Mouse (Mus musculus) stomach, postnatal 0 days (tissue): ENCODE data around the gene Pex16. TPM values are rescaled to one million over a fixed set of nuclear protein-coding genes. Genes with fewer than 3 reads are reported as not detected.
A peak's percentile ranks its signal among the peaks of the same experiment; 100 is the strongest.
"Not testable (repeated sequence)": the region's sequence is repeated elsewhere in the genome, so short reads cannot be mapped to it uniquely, and the experiment has no call there.

Experiments used
- ATAC-seq: fragments of 200-750 bp; cut with Nextera tagmentation; 2 replicates; pipeline ENCODE4 v1.8.0; 2017; ENCODE audit not compliant: low FRiP score, low TSS enrichment
- DNase-seq: peaks from one replicate; pipeline ENCODE4 v3.0.0-alpha.2; 2016; ENCODE audit warnings: low spot score
- H3K27ac ChIP-seq: fragments of 300-500 bp; sonication (generic); replicated peaks from 2 replicates; pipeline ENCODE4 v1.5.1; 2014; ENCODE audit warnings: mild to moderate bottlenecking, control low read depth
- H3K27me3 ChIP-seq: fragments of 300-500 bp; sonication (generic); 2 replicates; pipeline ENCODE4 v1.6.1; 2014; ENCODE audit warnings: low read length; ENCODE audit not compliant: control insufficient read depth, insufficient read depth
- H3K36me3 ChIP-seq: fragments of 300-500 bp; sonication (generic); 2 replicates; pipeline ENCODE4 v1.6.1; 2014; ENCODE audit warnings: low read length, mixed read lengths; ENCODE audit not compliant: control insufficient read depth, insufficient read depth
- H3K4me1 ChIP-seq: fragments of 300-500 bp; sonication (generic); replicated peaks from 2 replicates; pipeline ENCODE4 v1.6.1; 2014; ENCODE audit warnings: antibody characterized with exemption; ENCODE audit not compliant: control insufficient read depth, insufficient read depth
- H3K4me2 ChIP-seq: fragments of 300-500 bp; sonication (generic); replicated peaks from 2 replicates; pipeline ENCODE4 v1.6.1; 2014; ENCODE audit warnings: low read depth, mild to moderate bottlenecking, control low read depth, moderate library complexity
- H3K4me3 ChIP-seq: fragments of 300-500 bp; sonication (generic); 2 replicates; pipeline ENCODE4 v1.5.1; 2014; ENCODE audit warnings: low read depth, low read length, control low read depth
- H3K9ac ChIP-seq: fragments of 300-500 bp; sonication (generic); 2 replicates; pipeline ENCODE4 v1.6.1; 2014; ENCODE audit warnings: mild to moderate bottlenecking, low read length, control low read depth, mixed read lengths
- H3K9me3 ChIP-seq: fragments of 300-500 bp; sonication (generic); 2 replicates; pipeline ENCODE4 v1.6.1; 2016; ENCODE audit warnings: low read length; ENCODE audit not compliant: control insufficient read depth
- CTCF ChIP-seq: IDR thresholded peaks from 2 replicates; pipeline ENCODE4 v1.5.1; 2016; ENCODE audit warnings: antibody characterized with exemption, low read depth, mild to moderate bottlenecking, moderate library complexity
- EP300 ChIP-seq: optimal IDR thresholded peaks from 2 replicates; pipeline ENCODE3; 2016; ENCODE audit warnings: antibody characterized with exemption
- WGBS: fragments of 180-500 bp; shearing (Covaris S2); extraction: QIAGEN DNeasy Blood & Tissue Kit; methylation state at CpG from one replicate; pipeline ENCODE4 v1.1.7; 2014; 5-methylcytosine and 5-hydroxymethylcytosine counted together
- polyA plus RNA-seq: library from polyadenylated mRNA; unstranded; fragments of >200 nt; fragmentation: Nextera tagmentation; extraction: Ambion mirVana; gene quantifications from 2 replicates; pipeline ENCODE4 v1.2.1, GENCODE M21; 2015

Gene Pex16
- polyA plus RNA-seq, 1 experiment from 2014 or later, result 33.5 TPM

DNA sequence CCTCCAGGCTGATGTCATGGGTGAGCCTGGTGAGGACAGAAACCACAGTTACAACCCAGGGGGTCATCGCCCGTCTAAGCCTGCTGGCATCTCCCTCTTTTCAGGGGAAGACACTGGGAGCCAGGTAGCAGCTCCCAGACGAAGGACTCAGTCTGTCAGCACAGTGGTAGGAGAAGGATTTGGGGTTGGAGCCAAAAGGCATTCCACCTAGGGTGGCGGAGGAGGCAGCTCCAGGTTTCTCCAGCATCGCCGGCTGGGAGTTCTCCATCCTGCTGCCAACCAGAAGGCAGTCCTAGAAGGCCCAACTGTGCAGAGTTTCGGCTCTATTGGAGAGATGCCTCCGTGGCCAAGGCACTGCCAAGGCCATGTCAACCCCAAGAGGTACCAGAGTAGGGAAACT is 16.6 kb downstream of the Pex16 start:
- TF ChIP-seq EP300, result no peak
- no peak for TF ChIP-seq CTCF
- no peaks in the 10 kb centered on the region for H3K27me3 ChIP-seq
- H3K9me3 ChIP-seq, result no peaks in the 10 kb centered on the region
- no peak for ATAC-seq
- 0 out of 2 replicates have a peak, but pooled peaks cover 3% of the 10 kb centered on the region for H3K4me1 ChIP-seq
- WGBS, result 88% methylated on average over 8 of the region's 8 CpGs
- no peak for DNase-seq
- H3K9ac ChIP-seq, result no peak overlapping the region
- peak overlapping the region; percentile 53; the same call in 1 of the 2 replicates for H3K4me2 ChIP-seq
- H3K27ac ChIP-seq, result no peak overlapping the region
- H3K36me3 ChIP-seq, result no peaks in the 10 kb centered on the region
- no peak overlapping the region for H3K4me3 ChIP-seq

DNA sequence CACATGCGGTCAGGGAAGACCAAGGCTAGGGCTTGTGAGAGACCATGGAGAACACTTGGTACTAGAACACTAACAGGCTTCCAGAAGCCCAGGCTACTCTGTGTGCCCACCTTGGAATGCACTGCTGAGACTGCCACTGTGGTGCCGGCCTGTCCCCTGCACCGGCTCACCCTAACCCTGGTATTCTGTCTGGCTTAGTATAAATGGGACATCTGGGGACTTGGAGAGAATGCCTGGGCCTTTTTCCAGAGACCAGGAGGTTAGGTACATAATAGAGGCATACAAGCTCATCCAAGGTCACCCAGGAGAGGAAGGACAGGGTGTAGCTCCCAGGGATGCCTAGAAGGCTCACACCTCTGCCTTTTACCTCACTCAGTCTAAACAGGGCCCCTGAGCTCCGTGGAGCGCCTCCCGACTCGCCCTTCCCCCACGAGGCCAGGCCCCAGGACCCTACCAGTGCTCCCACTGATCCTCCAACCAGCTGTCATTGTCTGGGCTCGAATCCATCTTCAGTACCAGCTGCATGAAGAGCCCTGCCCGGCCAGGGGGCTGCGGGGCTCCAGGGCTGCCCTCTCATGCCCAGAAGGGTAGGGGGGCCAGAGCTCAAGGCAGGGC is 17.3 kb downstream of the Pex16 start:
- Histone ChIP-seq H3K4me2 (peak overlapping the region; percentile 53), H3K9me3 (no peaks in the 10 kb centered on the region), H3K9ac (peak overlapping the region; percentile 63), H3K27me3 (no peaks in the 10 kb centered on the region), H3K27ac (peak overlapping the region; percentile 40; the same call in 1 of the 2 replicates), H3K4me3 (peak overlapping the region; percentile 32), H3K4me1 (0 out of 2 replicates have a peak, but pooled peaks cover 3% of the 10 kb centered on the region), H3K36me3 (no peaks in the 10 kb centered on the region)
- ATAC-seq (no peak), DNase-seq (no peak)
- 28% methylated on average over 11 of the region's 11 CpGs for WGBS
- TF ChIP-seq EP300 (no peak), CTCF (no peak)

DNA sequence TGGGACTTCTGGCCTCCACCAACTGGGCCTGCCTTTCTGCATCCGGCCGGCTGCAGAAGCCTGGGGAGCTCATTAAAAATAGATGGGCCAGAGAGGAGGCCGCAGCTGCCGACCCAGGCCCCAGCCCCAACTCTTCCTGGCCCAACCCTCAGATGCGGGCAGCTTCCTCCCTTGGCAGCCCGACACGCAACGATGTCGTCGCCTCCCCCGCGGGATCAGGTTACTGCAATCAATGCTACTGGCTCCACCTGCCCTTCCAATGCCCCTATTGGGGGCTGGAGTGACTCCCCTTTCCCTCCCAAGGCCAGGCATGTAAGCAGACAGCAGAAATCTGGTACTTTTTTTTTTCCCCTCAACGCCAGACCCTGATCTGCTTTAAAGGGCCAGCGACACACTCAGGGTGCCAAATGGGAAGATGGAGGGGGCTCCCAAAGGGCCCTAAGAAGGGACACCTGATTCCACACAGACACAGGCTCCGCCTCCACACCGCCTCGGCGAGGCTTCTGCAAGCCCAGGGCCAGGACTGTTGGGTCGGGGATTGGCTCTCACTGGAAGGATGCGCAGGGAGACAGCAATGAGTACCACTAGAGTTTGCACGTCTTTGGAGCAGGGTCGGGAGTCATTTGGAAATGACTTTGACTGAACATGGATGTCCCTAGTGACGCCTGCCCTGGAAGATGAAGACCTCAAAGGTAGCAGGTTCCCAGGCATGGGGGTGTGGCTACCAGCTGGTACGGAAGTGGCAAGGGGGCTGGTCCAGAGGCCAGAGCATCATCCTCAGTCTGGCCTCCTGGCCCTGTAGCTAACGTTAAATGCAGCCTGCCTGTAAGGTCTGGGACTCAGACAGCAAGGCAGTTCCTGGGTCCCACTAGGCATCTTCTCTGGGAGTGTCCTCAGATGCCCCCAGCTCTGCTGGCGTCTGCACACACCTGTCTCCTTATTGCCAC is 18.1 kb downstream of the Pex16 start:
- peak overlapping the region; percentile 53 for H3K4me2 ChIP-seq
- H3K4me1 ChIP-seq, result 0 out of 2 replicates have a peak, but pooled peaks cover 3% of the 10 kb centered on the region
- H3K27me3 ChIP-seq, result no peaks in the 10 kb centered on the region
- peak overlapping the region; percentile 63 for H3K9ac ChIP-seq
- DNase-seq, result peak; percentile 46
- no peaks in the 10 kb centered on the region for H3K36me3 ChIP-seq
- H3K9me3 ChIP-seq, result no peaks in the 10 kb centered on the region
- peak overlapping the region; percentile 32 for H3K4me3 ChIP-seq
- WGBS, result 10% methylated on average over 26 of the region's 26 CpGs
- peak overlapping the region; percentile 40; the same call in 1 of the 2 replicates for H3K27ac ChIP-seq
- TF ChIP-seq EP300, result no peak
- no peak for TF ChIP-seq CTCF
- ATAC-seq, result no peak

DNA sequence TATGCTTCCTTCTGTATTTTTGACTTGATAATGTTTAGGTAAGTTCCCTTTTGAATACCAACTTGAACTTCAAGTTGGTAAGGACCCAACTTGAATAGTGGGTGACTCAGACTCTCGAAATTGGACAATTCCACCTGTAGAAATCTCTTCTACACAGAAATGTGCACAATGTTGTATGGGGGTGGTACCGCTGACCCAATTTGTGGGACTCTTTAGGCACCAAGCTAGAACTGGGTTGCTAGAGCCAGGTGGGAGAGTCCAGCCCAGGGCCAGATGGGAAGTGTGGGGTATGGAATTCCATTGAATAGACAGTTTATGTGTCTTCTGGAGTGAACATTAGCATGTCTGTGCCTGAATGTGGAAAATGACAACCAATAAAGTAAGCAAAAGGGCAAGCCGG is 21.1 kb downstream of the Pex16 start:
- Histone ChIP-seq H3K36me3 (no peaks in the 10 kb centered on the region), H3K4me3 (no peak overlapping the region), H3K27me3 (no peaks in the 10 kb centered on the region), H3K4me1 (no peaks in the 10 kb centered on the region), H3K4me2 (no peak overlapping the region), H3K9ac (no peak overlapping the region), H3K9me3 (no peaks in the 10 kb centered on the region), H3K27ac (no peak overlapping the region)
- no peak for ATAC-seq
- 70% methylated on average over 3 of the region's 3 CpGs for WGBS
- no peak for DNase-seq
- TF ChIP-seq CTCF (no peak), EP300 (no peak)

DNA sequence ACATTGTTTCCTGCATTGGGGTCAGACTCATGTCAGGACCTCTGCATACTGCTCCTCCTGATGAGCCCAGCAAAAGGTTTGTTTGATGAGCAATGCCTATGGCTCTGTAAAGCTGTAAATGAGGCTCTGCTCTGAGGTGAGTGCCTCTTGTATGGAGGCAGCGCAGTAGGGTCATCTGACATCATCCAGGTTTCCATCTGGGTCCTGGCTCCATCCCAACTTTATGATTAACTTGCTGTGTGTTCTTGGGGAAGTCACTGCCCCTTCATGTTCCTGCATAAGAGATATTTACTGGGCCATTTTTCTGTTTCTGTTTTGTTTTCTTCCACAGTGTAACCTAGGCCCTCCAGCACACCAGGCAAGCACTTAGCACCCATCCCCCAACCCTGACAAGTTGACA is 23.0 kb downstream of the Pex16 start:
- no peak for TF ChIP-seq CTCF
- no peak for TF ChIP-seq EP300
- H3K27ac ChIP-seq, result no peak overlapping the region
- ATAC-seq (no peak), DNase-seq (no peak)
- no peak overlapping the region for H3K4me3 ChIP-seq
- H3K4me2 ChIP-seq, result no peak overlapping the region
- 67% methylated on average over 1 of the region's 1 CpGs for WGBS
- H3K36me3 ChIP-seq, result no peaks in the 10 kb centered on the region
- H3K4me1 ChIP-seq, result no peaks in the 10 kb centered on the region; the same call in 1 of the 2 replicates
- no peaks in the 10 kb centered on the region for H3K9me3 ChIP-seq
- no peaks in the 10 kb centered on the region for H3K27me3 ChIP-seq
- no peak overlapping the region for H3K9ac ChIP-seq

DNA sequence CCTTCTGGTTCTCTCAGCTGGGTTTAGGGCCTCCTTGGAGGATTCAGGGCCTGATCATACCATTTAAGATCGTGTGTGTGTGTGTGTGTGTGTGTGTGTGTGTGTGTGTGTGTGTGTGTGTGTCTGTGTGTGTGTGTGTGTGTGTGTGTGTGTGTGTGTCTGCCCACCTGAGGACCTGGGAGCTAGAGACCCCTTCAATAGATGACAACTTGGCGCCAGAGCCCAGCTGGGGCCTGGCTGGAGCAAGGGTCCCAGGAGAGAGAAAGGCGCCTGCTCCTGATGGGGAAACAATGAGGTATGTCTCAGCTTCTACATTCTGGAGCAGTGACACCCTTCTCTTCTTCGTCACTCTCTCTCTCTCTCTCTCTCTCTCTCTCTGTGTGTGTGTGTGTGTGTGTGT is 25.4 kb downstream of the Pex16 start:
- H3K27me3 ChIP-seq, H3K4me3 ChIP-seq, ATAC-seq, H3K9ac ChIP-seq, H3K27ac ChIP-seq, H3K4me1 ChIP-seq, DNase-seq, H3K9me3 ChIP-seq, H3K4me2 ChIP-seq, H3K36me3 ChIP-seq: not testable (repeated sequence)
- WGBS, result 84% methylated on average over 3 of the region's 4 CpGs
